18 mouse cellular contexts compared by ENCODE assay signal in the genomic region with DNA sequence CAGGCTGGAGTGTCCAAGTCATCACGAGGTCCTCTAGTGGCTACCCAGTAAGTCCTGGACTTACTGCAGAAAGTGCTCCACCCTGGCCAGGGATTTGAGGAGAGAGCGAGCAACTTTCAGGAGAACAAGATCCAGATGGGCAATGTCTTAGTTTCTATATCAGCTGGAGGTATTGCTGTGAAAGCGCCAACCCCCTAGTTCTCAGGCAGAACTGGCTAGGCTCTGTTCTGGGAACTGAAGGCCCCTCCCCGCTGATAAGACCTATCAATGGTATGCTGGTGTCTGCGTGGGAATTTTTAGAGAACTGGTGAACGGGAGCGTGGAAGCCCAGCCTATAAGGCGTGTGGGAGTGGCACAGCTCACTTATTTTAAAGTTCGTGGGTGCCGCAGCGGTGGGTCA. TPM values are rescaled to one million over a fixed set of nuclear protein-coding genes. Genes with fewer than 3 reads are reported as not detected.
A peak's percentile ranks its signal among the peaks of the same experiment; 100 is the strongest.
DNase-seq lines count a peak whose midpoint lies in the region; ATAC-seq and TF ChIP-seq lines count a peak whose summit lies in the region.
"Had no signal": no experiment of that assay in that cellular context is flagged by ENCODE, and none has a peak within 500 bp of the region (broad histone marks: within the 10 kb centered on the region; RNA-seq: fewer than 3 reads in every experiment).

No protein-coding gene starts in this region.

- no peaks in the 10 kb centered on the region; the same call in 1 of the 2 replicates for H3K9me3 ChIP-seq in liver, postnatal 0 days (ENCODE audit: low read length)

- no peak overlapping the region for H3K9ac ChIP-seq in liver, postnatal 0 days (replicated peaks)
- H3K9ac ChIP-seq: hindbrain, embryonic 14.5 days had no signal

- DNase-seq in c-Kit-negative CD71-positive TER-119-positive erythroid progenitor cells, embryonic 14.5 days (ENCODE audit: low read depth, low spot score): peak; percentile 12
- peak; percentile 65 to 66 for DNase-seq in heart, adult 9 months (ENCODE audit: low spot score in 2 of 2)
- DNase-seq in heart, postnatal 14 days: peak; percentile 34 to 35
- no peak for DNase-seq in liver, postnatal 0 days
- no peak for DNase-seq in MN1 (ENCODE audit: low spot score)
- no peak for DNase-seq in left cerebral cortex, postnatal 14 days (ENCODE audit: low spot score in 2 of 2)
- DNase-seq in gastrocnemius, postnatal 25 days: no peak
- DNase-seq: adrenal gland, adult 2 months; cerebellum, postnatal 36 days; kidney, adult 2 months; midbrain, embryonic 14.5 days; right cerebral cortex, postnatal 4 days had no signal

- TF ChIP-seq EP300 in liver, postnatal 0 days (IDR thresholded peaks at IDR 0.05; ENCODE audit: low read depth): no peak

- TF ChIP-seq CTCF in liver, postnatal 0 days (IDR thresholded peaks at IDR 0.05; ENCODE audit: low read depth): no peak

- 0 out of 2 replicates have a peak overlapping the region, but pooled peaks have one; percentile 19 for H3K4me2 ChIP-seq in liver, postnatal 0 days (ENCODE audit: low read depth, low read length)
- H3K4me2 ChIP-seq: hindbrain, embryonic 14.5 days had no signal

- no peak overlapping the region for H3K4me3 ChIP-seq in liver, postnatal 0 days (ENCODE audit: low read depth, low read length)
- H3K4me3 ChIP-seq: layer of hippocampus, adult 2 months had no signal

- no peaks in the 10 kb centered on the region for H3K36me3 ChIP-seq in liver, postnatal 0 days (replicated peaks; ENCODE audit: insufficient read depth, low read length)

- no peak for ATAC-seq in liver, postnatal 0 days
- ATAC-seq: CD4-positive, CD25-positive, alpha-beta regulatory T cell, adult 4 months had no signal

- WGBS in liver, postnatal 0 days (ENCODE audit: insufficient replicate concordance): 61% methylated on average over 11 of the region's 11 CpGs

- intact Hi-C loops in heart, postnatal 14 days (cut with DNase I): no loop called here
- intact Hi-C loops in left cerebral cortex, postnatal 14 days (cut with DNase I): loop anchor here (10.0 kb wide), 3 partner anchors 205 to 425 kb away; a partner anchor contains a TSS

- no peaks in the 10 kb centered on the region for H3K27me3 ChIP-seq in liver, postnatal 0 days (ENCODE audit: insufficient read depth, low read length)

- H3K27ac ChIP-seq in liver, postnatal 0 days (ENCODE audit: low read depth): no peak overlapping the region
- H3K27ac ChIP-seq: hindbrain, embryonic 14.5 days; layer of hippocampus, adult 2 months; macrophage had no signal

- H3K4me1 ChIP-seq in liver, postnatal 0 days (ENCODE audit: insufficient read depth): 0 out of 2 replicates have a peak, but pooled peaks cover 4% of the 10 kb centered on the region

RNA-seq across cellular contexts. Expression of a gene that starts 35.2 kb away (rescaled TPM):
- under 1 TPM; 0.33 to 0.34 TPM for total RNA-seq in heart, postnatal 14 days (2021)
- 0.09 and 0.11 TPM in 2 replicates for polyA plus RNA-seq in liver, postnatal 0 days (2015; fragmentation: Nextera tagmentation; extraction: Ambion mirVana)
- total RNA-seq in left cerebral cortex, postnatal 14 days (2021): under 1 TPM in 1 of 2 experiments, not detected in 1; 0.11 TPM
- total RNA-seq in gastrocnemius, postnatal 25 days (2021): under 1 TPM; 0.19 to 0.20 TPM
- total RNA-seq: layer of hippocampus, adult 2 months had no signal
- polyA plus RNA-seq: adrenal gland, adult 2 months; CD4-positive, CD25-positive, alpha-beta regulatory T cell, adult 4 months; embryonic facial prominence, embryonic 11.5 days; hindbrain, embryonic 14.5 days; macrophage; midbrain, embryonic 14.5 days; neural tube, embryonic 11.5 days had no signal

Comparison
In these comparisons a context has a peak if more than half of its experiments do, and no peak if none do; other contexts are left out.
1. DNase-seq: peak in c-Kit-negative CD71-positive TER-119-positive erythroid progenitor cells, embryonic 14.5 days (single experiment), heart, adult 9 months (2 of 2) and heart, postnatal 14 days (2 of 2); none in liver, postnatal 0 days (single experiment), MN1 (single experiment), left cerebral cortex, postnatal 14 days (0 of 2) and gastrocnemius, postnatal 25 days (single experiment).